Comparison of ENCODE assay signal across 11 mouse cellular contexts in the genomic region with DNA sequence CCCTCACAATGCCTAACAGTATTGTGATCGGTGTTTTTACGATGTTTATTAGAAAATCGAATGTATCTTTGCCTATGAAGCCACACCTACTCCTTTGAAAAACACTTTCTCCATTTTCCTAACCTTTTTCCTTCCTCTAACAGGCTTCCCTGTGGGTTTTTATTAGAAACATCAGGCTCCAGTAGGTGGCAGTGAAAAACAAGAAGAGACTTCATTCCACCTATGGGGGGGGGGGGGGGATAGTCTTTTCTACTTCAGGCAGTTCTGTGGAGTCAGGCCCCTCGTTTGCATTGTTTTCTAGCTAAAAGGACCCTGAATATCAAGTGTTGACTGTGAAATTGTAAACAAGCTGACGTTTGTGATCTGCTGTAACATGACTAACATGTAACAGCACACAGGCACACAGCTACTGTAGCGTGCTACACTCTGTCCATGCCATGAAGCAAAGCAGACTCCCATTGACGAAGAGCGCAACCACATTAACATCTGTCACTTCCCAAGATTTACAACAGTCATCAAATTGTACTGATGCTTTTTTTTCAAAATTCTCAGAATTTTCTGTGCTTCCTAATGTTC. TPM values are rescaled to one million over a fixed set of nuclear protein-coding genes. Genes with fewer than 3 reads are reported as not detected.
DNase-seq lines count a peak whose midpoint lies in the region; ATAC-seq lines count a peak whose summit lies in the region.
"Had no signal": no experiment of that assay in that cellular context is flagged by ENCODE, and none has a peak within 500 bp of the region (broad histone marks: within the 10 kb centered on the region; RNA-seq: fewer than 3 reads in every experiment).

No protein-coding gene starts in this region.

- peak; percentile 44; the same call in 1 of the 2 replicates for ATAC-seq in forebrain, embryonic 11.5 days (replicated peaks; ENCODE audit: low FRiP score)
- ATAC-seq in neural tube, embryonic 11.5 days (ENCODE audit: insufficient read depth, low FRiP score, low TSS enrichment): peak; percentile 62; the same call in 1 of the 2 replicates
- ATAC-seq in limb, embryonic 11.5 days (ENCODE audit: insufficient number of reproducible peaks, low FRiP score, low TSS enrichment, low read depth): peak; percentile 48; the same call in 1 of the 2 replicates
- ATAC-seq: CD4-positive, CD25-positive, alpha-beta regulatory T cell, adult 4 months had no signal

- no peak overlapping the region for H3K27ac ChIP-seq in forebrain, embryonic 11.5 days (ENCODE audit: low read depth, low read length)
- no peak overlapping the region for H3K27ac ChIP-seq in forebrain, embryonic 10.5 days
- no peak overlapping the region for H3K27ac ChIP-seq in neural tube, embryonic 11.5 days (ENCODE audit: low read depth, low read length)
- H3K27ac ChIP-seq in limb, embryonic 11.5 days (replicated peaks; ENCODE audit: low read depth, low read length): no peak overlapping the region
- H3K27ac ChIP-seq: embryonic facial prominence, embryonic 12.5 days had no signal

- 57% methylated on average over 8 of the region's 8 CpGs for WGBS in forebrain, embryonic 11.5 days
- WGBS in forebrain, embryonic 10.5 days: 63% methylated on average over 8 of the region's 8 CpGs
- 49% methylated on average over 8 of the region's 8 CpGs for WGBS in neural tube, embryonic 11.5 days
- WGBS in limb, embryonic 11.5 days: 40% methylated on average over 8 of the region's 8 CpGs

- no peaks in the 10 kb centered on the region for H3K27me3 ChIP-seq in forebrain, embryonic 11.5 days (ENCODE audit: control insufficient read depth, insufficient read depth, low read length)
- no peaks in the 10 kb centered on the region for H3K27me3 ChIP-seq in forebrain, embryonic 10.5 days (ENCODE audit: poor library complexity, severe bottlenecking)
- H3K27me3 ChIP-seq in neural tube, embryonic 11.5 days (ENCODE audit: control insufficient read depth, insufficient read depth, low read length): no peaks in the 10 kb centered on the region
- no peaks in the 10 kb centered on the region for H3K27me3 ChIP-seq in limb, embryonic 11.5 days (ENCODE audit: control insufficient read depth, insufficient read depth, low read length)
- H3K27me3 ChIP-seq: embryonic facial prominence, embryonic 12.5 days had no signal

- DNase-seq in forebrain, embryonic 11.5 days (ENCODE audit: low spot score): no peak
- DNase-seq in forebrain, embryonic 10.5 days (ENCODE audit: extremely low spot score, low spot score): no peak
- peak; percentile 34 for DNase-seq in neural tube, embryonic 11.5 days (ENCODE audit: low spot score)
- no peak for DNase-seq in neural tube, embryonic 10.5 days (ENCODE audit: extremely low spot score, low spot score)
- peak; percentile 49 for DNase-seq in limb, embryonic 11.5 days (ENCODE audit: low spot score)
- DNase-seq in urinary bladder, postnatal 14 days (ENCODE audit: low spot score): no peak
- DNase-seq in spleen, postnatal 4 days (ENCODE audit: low spot score in 2 of 2): no peak
- no peak for DNase-seq in urinary bladder, postnatal 36 days (ENCODE audit: low spot score in 2 of 2)
- DNase-seq: right cerebral cortex, postnatal 25 days had no signal

- H3K9ac ChIP-seq in forebrain, embryonic 11.5 days (ENCODE audit: low read length): no peak overlapping the region
- no peak overlapping the region for H3K9ac ChIP-seq in neural tube, embryonic 11.5 days (ENCODE audit: low read length)
- H3K9ac ChIP-seq in limb, embryonic 11.5 days (ENCODE audit: low read length): no peak overlapping the region
- H3K9ac ChIP-seq: embryonic facial prominence, embryonic 12.5 days had no signal

- no peak overlapping the region for H3K4me2 ChIP-seq in forebrain, embryonic 11.5 days (ENCODE audit: low read depth, low read length, severe bottlenecking)
- no peak overlapping the region for H3K4me2 ChIP-seq in neural tube, embryonic 11.5 days (ENCODE audit: low read depth)
- no peak overlapping the region for H3K4me2 ChIP-seq in limb, embryonic 11.5 days (ENCODE audit: low read depth, severe bottlenecking)
- H3K4me2 ChIP-seq: embryonic facial prominence, embryonic 12.5 days had no signal

- H3K9me3 ChIP-seq in forebrain, embryonic 11.5 days (ENCODE audit: control insufficient read depth, low read length): no peaks in the 10 kb centered on the region
- H3K9me3 ChIP-seq in forebrain, embryonic 10.5 days: no peaks in the 10 kb centered on the region
- no peaks in the 10 kb centered on the region for H3K9me3 ChIP-seq in neural tube, embryonic 11.5 days (ENCODE audit: control insufficient read depth, low read length)
- H3K9me3 ChIP-seq in limb, embryonic 11.5 days (ENCODE audit: control insufficient read depth, low read length): no peaks in the 10 kb centered on the region
- H3K9me3 ChIP-seq: embryonic facial prominence, embryonic 12.5 days had no signal

- H3K4me1 ChIP-seq in forebrain, embryonic 11.5 days (replicated peaks; ENCODE audit: control insufficient read depth, insufficient read depth, low read length): no peaks in the 10 kb centered on the region
- H3K4me1 ChIP-seq in forebrain, embryonic 10.5 days: no peaks in the 10 kb centered on the region
- no peaks in the 10 kb centered on the region; the same call in 1 of the 2 replicates for H3K4me1 ChIP-seq in neural tube, embryonic 11.5 days (ENCODE audit: control insufficient read depth, insufficient read depth, low read length)
- 0 out of 2 replicates have a peak, but pooled peaks cover 2% of the 10 kb centered on the region for H3K4me1 ChIP-seq in limb, embryonic 11.5 days (ENCODE audit: control insufficient read depth, insufficient read depth, low read length)
- H3K4me1 ChIP-seq: embryonic facial prominence, embryonic 12.5 days had no signal

- H3K36me3 ChIP-seq in forebrain, embryonic 11.5 days (ENCODE audit: control insufficient read depth, insufficient read depth, low read length): no peaks in the 10 kb centered on the region; the same call in 1 of the 2 replicates
- H3K36me3 ChIP-seq in forebrain, embryonic 10.5 days (replicated peaks): peaks cover 32% of the 10 kb centered on the region
- 0 out of 2 replicates have a peak, but pooled peaks cover 2% of the 10 kb centered on the region for H3K36me3 ChIP-seq in neural tube, embryonic 11.5 days (ENCODE audit: control insufficient read depth, insufficient read depth, low read length)
- peaks cover 4% of the 10 kb centered on the region for H3K36me3 ChIP-seq in limb, embryonic 11.5 days (ENCODE audit: control insufficient read depth, insufficient read depth, low read length)

- no peak overlapping the region for H3K4me3 ChIP-seq in forebrain, embryonic 11.5 days (ENCODE audit: low read depth, low read length)
- no peak overlapping the region for H3K4me3 ChIP-seq in forebrain, embryonic 10.5 days
- H3K4me3 ChIP-seq in neural tube, embryonic 11.5 days (ENCODE audit: low read depth, low read length): no peak overlapping the region
- no peak overlapping the region for H3K4me3 ChIP-seq in limb, embryonic 11.5 days (ENCODE audit: low read depth, low read length)
- H3K4me3 ChIP-seq: embryonic facial prominence, embryonic 12.5 days had no signal

RNA-seq across cellular contexts. Expression of gene Dnajc10, which starts 41.5 kb away (rescaled TPM):
- 83.3 and 88.6 TPM in 2 replicates for polyA plus RNA-seq in forebrain, embryonic 11.5 days (2014; fragmentation: Nextera tagmentation; extraction: Ambion mirVana)
- polyA plus RNA-seq in forebrain, embryonic 10.5 days (2016; fragmentation: Nextera tagmentation; extraction: Ambion mirVana): 83.5 and 86.5 TPM in 2 replicates
- 96.0 and 96.6 TPM in 2 replicates for polyA plus RNA-seq in neural tube, embryonic 11.5 days (2014; fragmentation: Nextera tagmentation; extraction: Ambion mirVana)
- 94.3 and 99.4 TPM in 2 replicates for polyA plus RNA-seq in limb, embryonic 11.5 days (2014; fragmentation: Nextera tagmentation; extraction: Ambion mirVana)

Comparison
In these comparisons a context has a peak if more than half of its experiments do, and no peak if none do; other contexts are left out.
1. DNase-seq: peak in neural tube, embryonic 11.5 days (single experiment) and limb, embryonic 11.5 days (single experiment); none in forebrain, embryonic 11.5 days (single experiment), forebrain, embryonic 10.5 days (single experiment), neural tube, embryonic 10.5 days (single experiment), urinary bladder, postnatal 14 days (single experiment), spleen, postnatal 4 days (0 of 2) and urinary bladder, postnatal 36 days (0 of 2).
2. Peak in every context shown above with its lines, with median percentiles within 50 percentile points of each other: ATAC-seq.